Mouse (Mus musculus): Measurements from ENCODE around the gene Clic6. TPM values are rescaled to one million over a fixed set of nuclear protein-coding genes. Genes with fewer than 3 reads are reported as not detected.
A peak's percentile ranks its signal among the peaks of the same experiment; 100 is the strongest.

Gene Clic6
- polyA plus RNA-seq, 1 experiment from 2014 or later, result 57.4 TPM

GRCm38 (mm10) chr16:92451516-92452072 lies 33.9 kb upstream of the Clic6 start:
- ATAC-seq, result no peak
- no peaks in the 10 kb centered on the region for H3K9me3 ChIP-seq (ENCODE audit: control insufficient read depth, low read length)
- no peak overlapping the region for H3K4me3 ChIP-seq (ENCODE audit: low read length)
- H3K36me3 ChIP-seq (ENCODE audit: control insufficient read depth, insufficient read depth, low read length), result no peaks in the 10 kb centered on the region
- no peak overlapping the region for H3K4me2 ChIP-seq (ENCODE audit: low read depth, low read length)
- H3K27me3 ChIP-seq (replicated peaks; ENCODE audit: control insufficient read depth, insufficient read depth, low read length), result no peaks in the 10 kb centered on the region
- no peak overlapping the region for H3K9ac ChIP-seq (ENCODE audit: low read depth, low read length)
- WGBS, result 90% methylated on average over 17 of the region's 17 CpGs
- no peaks in the 10 kb centered on the region for H3K4me1 ChIP-seq (ENCODE audit: control insufficient read depth, insufficient read depth, low read length)
- no peak overlapping the region for H3K27ac ChIP-seq (ENCODE audit: low read length)

GRCm38 (mm10) chr16:92452609-92453008 lies 32.9 kb upstream of the Clic6 start:
- Histone ChIP-seq H3K36me3 (ENCODE audit: control insufficient read depth, insufficient read depth, low read length) (no peaks in the 10 kb centered on the region), H3K9ac (ENCODE audit: low read depth, low read length) (no peak overlapping the region), H3K9me3 (ENCODE audit: control insufficient read depth, low read length) (no peaks in the 10 kb centered on the region), H3K4me2 (ENCODE audit: low read depth, low read length) (no peak overlapping the region), H3K27me3 (replicated peaks; ENCODE audit: control insufficient read depth, insufficient read depth, low read length) (no peaks in the 10 kb centered on the region), H3K27ac (ENCODE audit: low read length) (no peak overlapping the region), H3K4me1 (ENCODE audit: control insufficient read depth, insufficient read depth, low read length) (no peaks in the 10 kb centered on the region), H3K4me3 (ENCODE audit: low read length) (no peak overlapping the region)
- 0 out of 2 replicates have a peak, but pooled peaks have one; percentile 17 for ATAC-seq
- 68% methylated on average over 8 of the region's 8 CpGs for WGBS

GRCm38 (mm10) chr16:92454002-92454401 lies 31.5 kb upstream of the Clic6 start:
- H3K27me3 ChIP-seq (replicated peaks; ENCODE audit: control insufficient read depth, insufficient read depth, low read length), result no peaks in the 10 kb centered on the region
- H3K27ac ChIP-seq (ENCODE audit: low read length), result no peak overlapping the region
- no peaks in the 10 kb centered on the region for H3K36me3 ChIP-seq (ENCODE audit: control insufficient read depth, insufficient read depth, low read length)
- no peak overlapping the region for H3K4me3 ChIP-seq (ENCODE audit: low read length)
- H3K4me1 ChIP-seq (ENCODE audit: control insufficient read depth, insufficient read depth, low read length), result no peaks in the 10 kb centered on the region
- no peaks in the 10 kb centered on the region for H3K9me3 ChIP-seq (ENCODE audit: control insufficient read depth, low read length)
- ATAC-seq, result no peak
- H3K9ac ChIP-seq (ENCODE audit: low read depth, low read length), result no peak overlapping the region
- no peak overlapping the region for H3K4me2 ChIP-seq (ENCODE audit: low read depth, low read length)
- WGBS, result 93% methylated on average over 7 of the region's 7 CpGs

GRCm38 (mm10) chr16:92454495-92454894 lies 31.0 kb upstream of the Clic6 start:
- no peak overlapping the region for H3K27ac ChIP-seq (ENCODE audit: low read length)
- ATAC-seq, result no peak
- WGBS, result 68% methylated on average over 18 of the region's 18 CpGs

GRCm38 (mm10) chr16:92455488-92455887 lies 30.0 kb upstream of the Clic6 start:
- Histone ChIP-seq H3K4me3 (ENCODE audit: low read length) (no peak overlapping the region), H3K27ac (ENCODE audit: low read length) (no peak overlapping the region), H3K36me3 (ENCODE audit: control insufficient read depth, insufficient read depth, low read length) (no peaks in the 10 kb centered on the region), H3K9me3 (ENCODE audit: control insufficient read depth, low read length) (no peaks in the 10 kb centered on the region), H3K4me1 (ENCODE audit: control insufficient read depth, insufficient read depth, low read length) (no peaks in the 10 kb centered on the region), H3K9ac (ENCODE audit: low read depth, low read length) (no peak overlapping the region), H3K4me2 (ENCODE audit: low read depth, low read length) (no peak overlapping the region), H3K27me3 (replicated peaks; ENCODE audit: control insufficient read depth, insufficient read depth, low read length) (no peaks in the 10 kb centered on the region)
- 75% methylated on average over 8 of the region's 8 CpGs for WGBS
- no peak for ATAC-seq

More at GRCm38 (mm10) chr16:92454495-92454894, 31.0 kb upstream of the Clic6 start:
- H3K4me3 ChIP-seq (ENCODE audit: low read length), result no peak overlapping the region
- no peak overlapping the region for H3K9ac ChIP-seq (ENCODE audit: low read depth, low read length)
- H3K36me3 ChIP-seq (ENCODE audit: control insufficient read depth, insufficient read depth, low read length), result no peaks in the 10 kb centered on the region
- H3K4me1 ChIP-seq (ENCODE audit: control insufficient read depth, insufficient read depth, low read length), result no peaks in the 10 kb centered on the region
- no peaks in the 10 kb centered on the region for H3K27me3 ChIP-seq (replicated peaks; ENCODE audit: control insufficient read depth, insufficient read depth, low read length)
- no peak overlapping the region for H3K4me2 ChIP-seq (ENCODE audit: low read depth, low read length)
- H3K9me3 ChIP-seq (ENCODE audit: control insufficient read depth, low read length), result no peaks in the 10 kb centered on the region

- H3K36me3 ChIP-seq (ENCODE audit: control insufficient read depth, insufficient read depth, low read length), result no peaks in the 10 kb centered on the region
- no peak for ATAC-seq
- H3K9ac ChIP-seq (ENCODE audit: low read depth, low read length), result no peak overlapping the region
- no peak overlapping the region for H3K27ac ChIP-seq (ENCODE audit: low read length)
- H3K27me3 ChIP-seq (replicated peaks; ENCODE audit: control insufficient read depth, insufficient read depth, low read length), result no peaks in the 10 kb centered on the region
- 80% methylated on average over 5 of the region's 5 CpGs for WGBS
- H3K9me3 ChIP-seq (ENCODE audit: control insufficient read depth, low read length), result no peaks in the 10 kb centered on the region
- H3K4me1 ChIP-seq (ENCODE audit: control insufficient read depth, insufficient read depth, low read length), result no peaks in the 10 kb centered on the region
- no peak overlapping the region for H3K4me2 ChIP-seq (ENCODE audit: low read depth, low read length)
- no peak overlapping the region for H3K4me3 ChIP-seq (ENCODE audit: low read length)
Observed at GRCm38 (mm10) chr16:92455969-92456368, 29.6 kb upstream of the Clic6 start.

- Histone ChIP-seq H3K36me3 (ENCODE audit: control insufficient read depth, insufficient read depth, low read length) (no peaks in the 10 kb centered on the region), H3K4me1 (ENCODE audit: control insufficient read depth, insufficient read depth, low read length) (no peaks in the 10 kb centered on the region), H3K9me3 (ENCODE audit: control insufficient read depth, low read length) (no peaks in the 10 kb centered on the region), H3K27ac (ENCODE audit: low read length) (no peak overlapping the region), H3K27me3 (replicated peaks; ENCODE audit: control insufficient read depth, insufficient read depth, low read length) (no peaks in the 10 kb centered on the region), H3K4me2 (ENCODE audit: low read depth, low read length) (no peak overlapping the region), H3K9ac (ENCODE audit: low read depth, low read length) (no peak overlapping the region), H3K4me3 (ENCODE audit: low read length) (no peak overlapping the region)
- 23% methylated on average over 7 of the region's 7 CpGs for WGBS
- peak; percentile 54; the same call in 1 of the 2 replicates for ATAC-seq
Observed at GRCm38 (mm10) chr16:92457594-92457993, 27.9 kb upstream of the Clic6 start.

- Histone ChIP-seq H3K4me1 (ENCODE audit: control insufficient read depth, insufficient read depth, low read length) (peaks cover 10% of the 10 kb centered on the region), H3K27ac (ENCODE audit: low read length) (no peak overlapping the region), H3K9ac (ENCODE audit: low read depth, low read length) (no peak overlapping the region), H3K4me3 (ENCODE audit: low read length) (no peak overlapping the region), H3K4me2 (ENCODE audit: low read depth, low read length) (no peak overlapping the region), H3K9me3 (ENCODE audit: control insufficient read depth, low read length) (no peaks in the 10 kb centered on the region), H3K36me3 (ENCODE audit: control insufficient read depth, insufficient read depth, low read length) (no peaks in the 10 kb centered on the region), H3K27me3 (replicated peaks; ENCODE audit: control insufficient read depth, insufficient read depth, low read length) (no peaks in the 10 kb centered on the region)
- ATAC-seq, result no peak
- 63% methylated on average over 6 of the region's 6 CpGs for WGBS
Observed at GRCm38 (mm10) chr16:92461412-92461811, 24.1 kb upstream of the Clic6 start.

GRCm38 (mm10) chr16:92464390-92464972 lies 21.1 kb upstream of the Clic6 start:
- H3K36me3 ChIP-seq (ENCODE audit: control insufficient read depth, insufficient read depth, low read length), result no peaks in the 10 kb centered on the region
- H3K4me3 ChIP-seq (ENCODE audit: low read length), result peak overlapping the region; percentile 90

More at GRCm38 (mm10) chr16:92464390-92464972, 21.1 kb upstream of the Clic6 start:
- Histone ChIP-seq H3K4me2 (ENCODE audit: low read depth, low read length) (peak overlapping the region; percentile 90), H3K27ac (ENCODE audit: low read length) (peak overlapping the region; percentile 8; the same call in 1 of the 2 replicates), H3K9ac (ENCODE audit: low read depth, low read length) (0 out of 2 replicates have a peak overlapping the region, but pooled peaks have one; percentile 12), H3K9me3 (ENCODE audit: control insufficient read depth, low read length) (no peaks in the 10 kb centered on the region), H3K4me1 (ENCODE audit: control insufficient read depth, insufficient read depth, low read length) (peaks cover 10% of the 10 kb centered on the region), H3K27me3 (replicated peaks; ENCODE audit: control insufficient read depth, insufficient read depth, low read length) (no peaks in the 10 kb centered on the region)
- peak; percentile 38 for ATAC-seq
- 31% methylated on average over 14 of the region's 14 CpGs for WGBS

All from intestine, embryonic 16.5 days (tissue).